Mouse (Mus musculus): Measurements from ENCODE around the gene Stard13.

Stard13 gene

GRCm38 (mm10) chr5:151189321-151189720, 44.3 kb downstream of the Stard13 start:
- in situ Hi-C loops (cut with MboI; ENCODE audit: low pct_unique_long_range_greater_than_20kb in 1 of 2, low sequenced_read_pairs in 2 of 2, unreplicated experiment in 1 of 2): no loop called here

- in situ Hi-C loops (cut with MboI; ENCODE audit: low pct_unique_long_range_greater_than_20kb in 1 of 2, low sequenced_read_pairs in 2 of 2, unreplicated experiment in 1 of 2): no loop called here
These were observed 45.0 kb downstream of the Stard13 start for GRCm38 (mm10) chr5:151188659-151189058.

- in situ Hi-C loops (cut with MboI; ENCODE audit: low pct_unique_long_range_greater_than_20kb in 1 of 2, low sequenced_read_pairs in 2 of 2, unreplicated experiment in 1 of 2): no loop called here
These were observed 46.3 kb downstream of the Stard13 start for GRCm38 (mm10) chr5:151187336-151187735.

- in situ Hi-C loops (cut with MboI; ENCODE audit: low pct_unique_long_range_greater_than_20kb in 1 of 2, low sequenced_read_pairs in 2 of 2, unreplicated experiment in 1 of 2): no loop called here
These were observed 48.3 kb downstream of the Stard13 start for GRCm38 (mm10) chr5:151185286-151185856.

GRCm38 (mm10) chr5:151183656-151184240, 49.9 kb downstream of the Stard13 start:
- in situ Hi-C loops (cut with MboI; ENCODE audit: low pct_unique_long_range_greater_than_20kb in 1 of 2, low sequenced_read_pairs in 2 of 2, unreplicated experiment in 1 of 2): no loop called here

- in situ Hi-C loops (cut with MboI; ENCODE audit: low pct_unique_long_range_greater_than_20kb in 1 of 2, low sequenced_read_pairs in 2 of 2, unreplicated experiment in 1 of 2): no loop called here
These were observed 52.3 kb downstream of the Stard13 start for GRCm38 (mm10) chr5:151181288-151181687.

GRCm38 (mm10) chr5:151180176-151180785, 53.4 kb downstream of the Stard13 start:
- in situ Hi-C loops (cut with MboI; ENCODE audit: low pct_unique_long_range_greater_than_20kb in 1 of 2, low sequenced_read_pairs in 2 of 2, unreplicated experiment in 1 of 2): no loop called here

GRCm38 (mm10) chr5:151177171-151177570, 56.5 kb downstream of the Stard13 start:
- in situ Hi-C loops (cut with MboI; ENCODE audit: low pct_unique_long_range_greater_than_20kb in 1 of 2, low sequenced_read_pairs in 2 of 2, unreplicated experiment in 1 of 2): no loop called here

- in situ Hi-C loops (cut with MboI; ENCODE audit: low pct_unique_long_range_greater_than_20kb in 1 of 2, low sequenced_read_pairs in 2 of 2, unreplicated experiment in 1 of 2): no loop called here
These were observed 57.7 kb downstream of the Stard13 start for GRCm38 (mm10) chr5:151175897-151176313.

GRCm38 (mm10) chr5:151174485-151175460, 58.9 kb downstream of the Stard13 start:
- in situ Hi-C loops (cut with MboI; ENCODE audit: low pct_unique_long_range_greater_than_20kb in 1 of 2, low sequenced_read_pairs in 2 of 2, unreplicated experiment in 1 of 2): no loop called here

GRCm38 (mm10) chr5:151173774-151174173, 59.9 kb downstream of the Stard13 start:
- in situ Hi-C loops (cut with MboI; ENCODE audit: low pct_unique_long_range_greater_than_20kb in 1 of 2, low sequenced_read_pairs in 2 of 2, unreplicated experiment in 1 of 2): no loop called here

GRCm38 (mm10) chr5:151170168-151170750, 63.4 kb downstream of the Stard13 start:
- in situ Hi-C loops (cut with MboI; ENCODE audit: low pct_unique_long_range_greater_than_20kb in 1 of 2, low sequenced_read_pairs in 2 of 2, unreplicated experiment in 1 of 2): no loop called here

- in situ Hi-C loops (cut with MboI; ENCODE audit: low pct_unique_long_range_greater_than_20kb in 1 of 2, low sequenced_read_pairs in 2 of 2, unreplicated experiment in 1 of 2): no loop called here
These were observed 65.4 kb downstream of the Stard13 start for GRCm38 (mm10) chr5:151168191-151168590.

GRCm38 (mm10) chr5:151167641-151168040, 66.0 kb downstream of the Stard13 start:
- in situ Hi-C loops (cut with MboI; ENCODE audit: low pct_unique_long_range_greater_than_20kb in 1 of 2, low sequenced_read_pairs in 2 of 2, unreplicated experiment in 1 of 2): no loop called here

- in situ Hi-C loops (cut with MboI; ENCODE audit: low pct_unique_long_range_greater_than_20kb in 1 of 2, low sequenced_read_pairs in 2 of 2, unreplicated experiment in 1 of 2): no loop called here
These were observed 67.4 kb downstream of the Stard13 start for GRCm38 (mm10) chr5:151166266-151166665.

GRCm38 (mm10) chr5:151165381-151166016, 68.1 kb downstream of the Stard13 start:
- in situ Hi-C loops (cut with MboI; ENCODE audit: low pct_unique_long_range_greater_than_20kb in 1 of 2, low sequenced_read_pairs in 2 of 2, unreplicated experiment in 1 of 2): no loop called here

GRCm38 (mm10) chr5:151164815-151165214, 68.8 kb downstream of the Stard13 start:
- in situ Hi-C loops (cut with MboI; ENCODE audit: low pct_unique_long_range_greater_than_20kb in 1 of 2, low sequenced_read_pairs in 2 of 2, unreplicated experiment in 1 of 2): no loop called here

GRCm38 (mm10) chr5:151162642-151163041, 71.0 kb downstream of the Stard13 start:
- in situ Hi-C loops (cut with MboI; ENCODE audit: low pct_unique_long_range_greater_than_20kb in 1 of 2, low sequenced_read_pairs in 2 of 2, unreplicated experiment in 1 of 2): no loop called here

Data from mouse embryonic stem cell (cell line).